Mouse (Mus musculus) cerebellum, adult 2 months (tissue): ENCODE data around the gene Stab2. TPM values are rescaled to one million over a fixed set of nuclear protein-coding genes. Genes with fewer than 3 reads are reported as not detected.

ENCODE experiments used
- DNase-seq, 2 experiments: peaks; one replicate each; pipeline ENCODE4 v3.0.0; 2021
- H3K27ac ChIP-seq: fragments of 200-500 bp; 2 replicates; pipeline ENCODE4 v1.5.1; 2012; ENCODE audit warnings: low read length, control low read depth, inconsistent platforms; ENCODE audit not compliant: insufficient read depth
- H3K27me3 ChIP-seq: fragments of 200-500 bp; 2 replicates; pipeline ENCODE4 v1.6.1; 2012; ENCODE audit warnings: inconsistent platforms, mild to moderate bottlenecking, low read length, moderate library complexity; ENCODE audit not compliant: control insufficient read depth, insufficient read depth
- H3K4me1 ChIP-seq: fragments of 200-500 bp; 2 replicates; pipeline ENCODE4 v1.6.1; 2011; ENCODE audit warnings: low read length; ENCODE audit not compliant: control insufficient read depth, insufficient read depth
- H3K4me3 ChIP-seq: fragments of 200-500 bp; replicated peaks from 2 replicates; pipeline ENCODE3; 2011; ENCODE audit warnings: mild to moderate bottlenecking, low read depth, low read length, control low read depth; ENCODE audit not compliant: insufficient read depth
- CTCF ChIP-seq: fragments of 200-500 bp; IDR thresholded peaks from 2 replicates; pipeline ENCODE4 v1.5.1; 2011; ENCODE audit warnings: low read depth, mild to moderate bottlenecking, control low read depth, low read length, moderate library complexity, borderline replicate concordance; ENCODE audit not compliant: insufficient read depth
- POLR2A ChIP-seq: fragments of 200-500 bp; IDR thresholded peaks from 2 replicates; pipeline ENCODE4 v1.6.1; 2011; ENCODE audit warnings: low read length, control low read depth, borderline replicate concordance; ENCODE audit not compliant: insufficient read depth
- WGBS: fragments of 180-500 bp; shearing (Covaris S2); methylation state at CpG from one replicate; pipeline ENCODE4 v1.1.7; 2018; 5-methylcytosine and 5-hydroxymethylcytosine counted together
- polyA plus RNA-seq: library from polyadenylated mRNA; depleted of rRNA; stranded (reverse); fragments of >200 nt; gene quantifications from 2 replicates; pipeline ENCODE4 v1.2.3, GENCODE M21; 2012

Gene Stab2
- polyA plus RNA-seq, 1 experiment: 0.11 TPM

GRCm38 (mm10) chr10:86952696-86953095 is 55.1 kb downstream of the Stab2 start:
- Histone ChIP-seq H3K4me3 (no peak overlapping the region), H3K27me3 (no peaks in the 10 kb centered on the region; the same call in 1 of the 2 replicates), H3K27ac (no peak overlapping the region), H3K4me1 (no peaks in the 10 kb centered on the region)
- TF ChIP-seq POLR2A: no peak
- no peak for TF ChIP-seq CTCF
- no peak for DNase-seq
- 76% methylated on average over 1 of the region's 1 CpGs for WGBS

DNA sequence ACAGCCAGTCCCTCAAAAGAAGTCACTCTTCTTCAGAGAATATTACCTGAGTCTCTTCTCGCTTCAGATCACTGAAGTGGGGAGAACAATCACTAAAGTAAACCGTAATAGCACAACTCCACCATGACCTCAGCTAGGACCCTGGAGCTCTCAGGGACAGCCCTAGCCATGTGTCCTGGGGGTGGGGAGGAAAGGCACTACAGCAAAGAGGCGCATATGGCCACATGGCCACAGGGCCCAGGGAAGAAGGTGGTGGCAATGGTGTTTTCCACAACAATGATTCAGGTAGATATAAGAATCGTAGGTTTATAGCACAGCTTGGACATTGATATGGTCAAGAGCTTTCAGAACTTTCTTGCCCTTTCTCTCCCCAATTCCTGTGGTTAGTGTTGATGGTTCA is 57.0 kb downstream of the Stab2 start:
- no peak overlapping the region for H3K27ac ChIP-seq
- WGBS: 98% methylated on average over 4 of the region's 4 CpGs
- no peak overlapping the region for H3K4me3 ChIP-seq
- TF ChIP-seq CTCF: no peak
- no peak for TF ChIP-seq POLR2A
- no peaks in the 10 kb centered on the region; the same call in 1 of the 2 replicates for H3K27me3 ChIP-seq
- DNase-seq: no peak
- no peaks in the 10 kb centered on the region for H3K4me1 ChIP-seq

DNA sequence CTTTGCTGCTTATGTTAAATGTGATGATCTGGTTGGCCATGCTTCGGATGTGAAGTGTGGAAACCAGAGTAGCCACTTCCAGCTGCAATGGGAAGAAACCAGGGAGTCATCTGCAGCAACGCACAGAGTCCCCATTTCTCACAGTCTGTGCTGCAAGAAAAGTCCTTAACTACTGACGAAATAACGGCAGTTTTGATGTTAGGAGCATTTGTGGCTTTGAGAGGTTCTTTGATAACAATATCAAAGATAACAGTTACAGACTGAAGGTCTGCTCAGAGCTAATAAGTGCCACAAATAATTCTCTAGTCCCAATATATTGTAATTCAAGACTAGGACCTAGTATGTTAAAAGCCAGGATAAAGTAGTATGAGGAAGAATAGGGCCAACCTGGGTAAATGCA is 57.9 kb downstream of the Stab2 start:
- 85% methylated on average over 4 of the region's 4 CpGs for WGBS
- H3K27me3 ChIP-seq: no peaks in the 10 kb centered on the region; the same call in 1 of the 2 replicates

DNA sequence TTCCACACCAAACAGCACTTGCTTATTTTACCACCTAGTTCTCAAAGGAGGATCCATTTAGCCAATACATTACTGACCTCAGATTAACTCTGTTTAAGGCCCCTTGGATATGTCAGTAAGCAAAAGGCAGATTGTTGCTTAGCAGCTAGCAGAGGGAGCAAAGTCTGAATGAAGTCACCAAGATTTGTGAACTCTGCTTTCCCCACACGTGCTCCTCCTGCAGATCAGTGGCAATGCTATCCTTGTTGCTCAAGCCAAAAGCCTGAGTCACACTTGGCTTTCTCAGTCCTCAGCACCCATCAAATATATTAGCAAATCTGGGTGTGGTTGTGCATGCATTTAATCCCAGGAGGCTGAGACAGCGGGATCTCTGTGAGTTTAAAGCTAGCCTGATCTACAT is 60.3 kb downstream of the Stab2 start:
- Histone ChIP-seq H3K27me3 (no peaks in the 10 kb centered on the region), H3K4me3 (no peak overlapping the region), H3K27ac (no peak overlapping the region), H3K4me1 (no peaks in the 10 kb centered on the region)
- TF ChIP-seq CTCF (no peak), POLR2A (no peak)
- WGBS: 60% methylated on average over 2 of the region's 2 CpGs
- DNase-seq: no peak

More for the DNA sequence above, 57.9 kb downstream of the Stab2 start:
- no peak for TF ChIP-seq CTCF
- TF ChIP-seq POLR2A: no peak
- DNase-seq: no peak
- no peak overlapping the region for H3K27ac ChIP-seq
- no peaks in the 10 kb centered on the region for H3K4me1 ChIP-seq
- no peak overlapping the region for H3K4me3 ChIP-seq

DNA sequence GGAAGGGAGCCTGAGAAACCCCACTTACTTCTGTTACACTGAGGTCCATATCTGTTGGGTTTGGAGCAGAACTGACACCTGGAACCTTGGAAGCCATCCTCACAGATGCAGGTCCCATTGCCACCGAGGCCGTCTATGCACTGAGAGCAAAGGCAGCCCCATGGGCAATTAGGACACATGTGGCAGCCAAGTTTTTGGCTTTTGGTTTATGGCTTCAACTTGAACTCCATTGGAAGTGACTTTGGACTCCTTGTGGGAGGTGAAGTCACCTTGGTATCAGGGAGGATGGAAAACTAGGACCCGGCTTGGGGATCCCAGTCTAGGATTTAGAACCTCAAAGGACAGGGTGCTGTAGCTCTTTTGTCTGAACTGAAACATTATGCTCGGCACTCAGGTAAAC is 67.2 kb downstream of the Stab2 start:
- WGBS: 94% methylated on average over 4 of the region's 4 CpGs
- no peak for TF ChIP-seq CTCF
- TF ChIP-seq POLR2A: no peak
- Histone ChIP-seq H3K27me3 (no peaks in the 10 kb centered on the region), H3K27ac (no peak overlapping the region), H3K4me3 (no peak overlapping the region), H3K4me1 (no peaks in the 10 kb centered on the region)
- no peak for DNase-seq

DNA sequence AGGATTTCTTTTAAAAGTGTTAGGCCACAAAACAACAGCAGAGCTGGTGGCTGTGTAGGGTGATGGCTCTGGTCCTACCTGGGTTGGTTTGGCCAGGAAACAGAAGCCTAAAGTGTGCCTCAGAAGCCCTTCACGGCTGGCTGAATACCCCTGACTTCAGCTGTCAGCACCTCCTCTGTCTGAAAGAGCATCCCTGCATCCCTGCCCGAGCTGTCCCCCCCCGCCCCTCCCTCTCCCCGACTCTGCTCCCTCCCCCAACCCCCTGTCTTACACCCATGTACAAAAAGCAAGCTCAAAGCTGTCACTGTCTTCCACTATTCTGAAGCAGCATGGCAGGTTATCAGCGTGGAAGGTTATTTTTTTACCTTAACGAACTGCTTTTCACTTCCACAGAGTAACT is 73.4 kb downstream of the Stab2 start:
- 23% methylated on average over 6 of the region's 6 CpGs for WGBS
- Histone ChIP-seq H3K4me1 (no peaks in the 10 kb centered on the region), H3K27me3 (no peaks in the 10 kb centered on the region), H3K4me3 (no peak overlapping the region), H3K27ac (no peak overlapping the region)
- TF ChIP-seq POLR2A: no peak
- TF ChIP-seq CTCF: no peak
- no peak for DNase-seq

DNA sequence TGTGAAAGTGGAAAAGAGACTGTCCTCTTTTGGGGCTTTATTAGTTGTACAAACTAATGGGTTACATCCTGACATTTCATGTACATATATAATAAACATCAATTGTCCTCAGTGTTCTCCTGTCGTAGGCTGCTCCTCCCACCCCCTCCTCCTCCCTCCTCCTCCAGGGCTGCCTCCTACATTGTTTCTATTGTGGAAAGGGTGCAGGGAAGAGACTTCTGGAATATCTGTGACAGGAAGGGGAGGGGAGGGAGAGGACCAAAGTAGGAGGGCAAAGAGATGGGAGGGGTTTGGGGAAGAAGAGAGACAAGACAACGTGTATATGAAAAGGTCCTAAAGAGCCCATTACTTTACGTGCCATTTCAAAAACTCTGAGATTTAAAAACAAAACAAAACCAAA is 73.9 kb downstream of the Stab2 start:
- Histone ChIP-seq H3K4me1 (no peaks in the 10 kb centered on the region), H3K27me3 (no peaks in the 10 kb centered on the region), H3K27ac (no peak overlapping the region), H3K4me3 (no peak overlapping the region)
- 43% methylated on average over 3 of the region's 3 CpGs for WGBS
- no peak for DNase-seq
- TF ChIP-seq POLR2A (no peak), CTCF (no peak)

- H3K27me3 ChIP-seq: no peaks in the 10 kb centered on the region
- H3K27ac ChIP-seq: no peak overlapping the region
- no peak for TF ChIP-seq POLR2A
- TF ChIP-seq CTCF: no peak
- H3K4me3 ChIP-seq: no peak overlapping the region
- H3K4me1 ChIP-seq: no peaks in the 10 kb centered on the region
- WGBS: 66% methylated on average over 9 of the region's 9 CpGs
- DNase-seq: no peak
Measured at GRCm38 (mm10) chr10:86933180-86933695, 74.6 kb downstream of the Stab2 start.
